Mouse (Mus musculus) gastrocnemius, postnatal 4 days (tissue): Measurements from ENCODE around the gene Kdm4b. TPM values are rescaled to one million over a fixed set of nuclear protein-coding genes. Genes with fewer than 3 reads are reported as not detected.
A peak's percentile ranks its signal among the peaks of the same experiment; 100 is the strongest.

ENCODE experiments used
- DNase-seq, 2 experiments: peaks; one replicate each; pipeline ENCODE4 v3.0.0; 2021 to 2022; ENCODE audit warnings: low spot score in 2 of 2, mixed read lengths in 2 of 2
- total RNA-seq, 2 experiments: library from RNA; stranded (reverse); gene quantifications; 2 replicates each; pipeline ENCODE4 v1.2.3; 2021

The Kdm4b gene
- total RNA-seq, 2 experiments from 2014 or later, result 33.3 to 35.0 TPM

GRCm38 (mm10) chr17:56340717-56341116 is 14.9 kb downstream of the Kdm4b start:
- DNase-seq, result no peak

GRCm38 (mm10) chr17:56343466-56343865 is 17.6 kb downstream of the Kdm4b start:
- no peak for DNase-seq

GRCm38 (mm10) chr17:56345364-56345763 is 19.5 kb downstream of the Kdm4b start:
- no peak for DNase-seq

- no peak for DNase-seq
Measured at GRCm38 (mm10) chr17:56348128-56348527, 22.3 kb downstream of the Kdm4b start.

- DNase-seq, result no peak
Measured at GRCm38 (mm10) chr17:56348586-56348985, 22.7 kb downstream of the Kdm4b start.

- DNase-seq, result peak; percentile 64 to 79
Measured at GRCm38 (mm10) chr17:56350694-56351093, 24.8 kb downstream of the Kdm4b start.

GRCm38 (mm10) chr17:56356921-56357885 is 31.3 kb downstream of the Kdm4b start:
- DNase-seq, result peak; percentile 37 to 65

- no peak for DNase-seq
Measured at GRCm38 (mm10) chr17:56359183-56359725, 33.4 kb downstream of the Kdm4b start.

GRCm38 (mm10) chr17:56359864-56360263 is 34.0 kb downstream of the Kdm4b start:
- no peak for DNase-seq

- DNase-seq, result no peak
Measured at GRCm38 (mm10) chr17:56360451-56360850, 34.6 kb downstream of the Kdm4b start.

GRCm38 (mm10) chr17:56361542-56361941 is 35.7 kb downstream of the Kdm4b start:
- DNase-seq, result no peak

GRCm38 (mm10) chr17:56365791-56366673 is 40.2 kb downstream of the Kdm4b start:
- no peak for DNase-seq

GRCm38 (mm10) chr17:56368291-56368790 is 42.5 kb downstream of the Kdm4b start:
- no peak for DNase-seq

GRCm38 (mm10) chr17:56370090-56370489 is 44.2 kb downstream of the Kdm4b start:
- no peak for DNase-seq

- DNase-seq, result no peak
Measured at GRCm38 (mm10) chr17:56371029-56371660, 45.3 kb downstream of the Kdm4b start.

GRCm38 (mm10) chr17:56372109-56372508 is 46.2 kb downstream of the Kdm4b start:
- DNase-seq, result no peak

- DNase-seq, result no peak
Measured at GRCm38 (mm10) chr17:56373136-56374034, 47.5 kb downstream of the Kdm4b start.

- DNase-seq, result no peak
Measured at GRCm38 (mm10) chr17:56374851-56375250, 49.0 kb downstream of the Kdm4b start.

- no peak for DNase-seq
Measured at GRCm38 (mm10) chr17:56379281-56379834, 53.5 kb downstream of the Kdm4b start.
